Mouse (Mus musculus) heart, adult 18-20 months (tissue): Measurements from ENCODE around the gene Pi4ka. TPM values are rescaled to one million over a fixed set of nuclear protein-coding genes. Genes with fewer than 3 reads are reported as not detected.
"Not testable (repeated sequence)": the region's sequence is repeated elsewhere in the genome, so short reads cannot be mapped to it uniquely, and the experiment has no call there.

Experiments
- DNase-seq, 2 experiments: peaks; one replicate each; pipeline ENCODE4 v3.0.0; 2021 to 2022; ENCODE audit warnings: mixed read lengths in 1 of 2
- total RNA-seq, 2 experiments: library from RNA; stranded (reverse); gene quantifications; 2 replicates each; pipeline ENCODE4 v1.2.3; 2021

Gene Pi4ka
- total RNA-seq, 2 experiments from 2014 or later, result 54.9 to 63.4 TPM

- DNase-seq, result peak; percentile 96 to 98
These were observed 173.1 kb downstream of the Pi4ka start, which contains the start of gene Hic2 for GRCm38 (mm10) chr16:17232794-17233701. Gene Hic2 (plus strand): TSS chr16:17233572.

GRCm38 (mm10) chr16:17231523-17231922 lies 174.6 kb downstream of the Pi4ka start:
- DNase-seq, result not testable (repeated sequence)

Other genes starting within 250 kb of the Pi4ka start
- gene Ube2l3, start 203.7 kb downstream of the Pi4ka start, total RNA-seq, result 100 to 1,000 TPM; 116 to 120 TPM
- gene Rimbp3, start 197.7 kb downstream of the Pi4ka start, total RNA-seq, result under 1 TPM; 0.07 to 0.26 TPM
- 1 to 10 TPM; 1.3 to 1.5 TPM for gene Hic2, start 172.7 kb downstream of the Pi4ka start, total RNA-seq
- 1 to 10 TPM; 1.2 to 1.6 TPM for gene Tmem191c, start 130.2 kb downstream of the Pi4ka start, total RNA-seq
- 1 to 10 TPM; 1.2 to 1.3 TPM for gene Serpind1, start 74.9 kb downstream of the Pi4ka start, total RNA-seq
- 10 to 100 TPM; 15.8 to 17.0 TPM for gene Snap29, start 328 bp downstream of the Pi4ka start, total RNA-seq
- gene Crkl, start 45.7 kb upstream of the Pi4ka start, total RNA-seq, result 10 to 100 TPM; 28.9 to 29.4 TPM
- gene Aifm3, start 83.3 kb upstream of the Pi4ka start, total RNA-seq, result under 1 TPM in 1 of 2 experiments, not detected in 1; 0.18 TPM
- gene Lztr1, start 102.4 kb upstream of the Pi4ka start, total RNA-seq, result 10 to 100 TPM; 31.8 to 32.1 TPM
- gene Thap7, start 124.8 kb upstream of the Pi4ka start, total RNA-seq, result 10 to 100 TPM; 13.5 to 13.6 TPM
- gene Lrrc74b, start 154.9 kb upstream of the Pi4ka start, total RNA-seq, result not detected
- 1 to 10 TPM; 1.8 TPM for gene P2rx6, start 155.6 kb upstream of the Pi4ka start, total RNA-seq
- gene Slc7a4, start 176.9 kb upstream of the Pi4ka start, total RNA-seq, result 1 to 10 TPM; 4.2 to 4.3 TPM
- gene Smpd4, start 213.0 kb upstream of the Pi4ka start, total RNA-seq, result 10 to 100 TPM; 18.9 to 20.6 TPM
- gene Ccdc74a, start 240.2 kb upstream of the Pi4ka start, total RNA-seq, result under 1 TPM; 0.35 to 0.57 TPM